Mouse (Mus musculus) heart, embryonic 14.5 days (tissue): Measurements from ENCODE around the gene Ispd. TPM values are rescaled to one million over a fixed set of nuclear protein-coding genes. Genes with fewer than 3 reads are reported as not detected.

Source experiments
- ATAC-seq: fragments of 200-750 bp; cut with Nextera tagmentation; 2 replicates; pipeline ENCODE4 v1.8.0; 2017; ENCODE audit warnings: low read depth, moderate TSS enrichment; ENCODE audit not compliant: insufficient number of reproducible peaks, insufficient read depth, low FRiP score
- H3K27ac ChIP-seq, 2 experiments: fragments of 200-500 bp in 1 of 2; fragments of 300-500 bp in 1 of 2; sonication (generic) in 1 of 2; replicated peaks in 1 of 2; 2 replicates each; pipeline ENCODE4 v1.5.1; 2012 to 2014; ENCODE audit warnings: low read depth in 2 of 2, low read length in 2 of 2, control low read depth in 1 of 2, mild to moderate bottlenecking in 1 of 2, mixed read lengths in 1 of 2; ENCODE audit not compliant: control insufficient read depth in 1 of 2, insufficient read depth in 1 of 2
- H3K27me3 ChIP-seq: fragments of 300-500 bp; sonication (generic); 2 replicates; pipeline ENCODE4 v1.6.1; 2014; ENCODE audit warnings: mild to moderate bottlenecking, low read length, control low read depth; ENCODE audit not compliant: control insufficient read depth, insufficient read depth
- H3K36me3 ChIP-seq: fragments of 300-500 bp; sonication (generic); 2 replicates; pipeline ENCODE4 v1.6.1; 2014; ENCODE audit warnings: mild to moderate bottlenecking, control low read depth, low read length, mixed read lengths; ENCODE audit not compliant: control insufficient read depth, insufficient read depth
- H3K4me1 ChIP-seq, 2 experiments: fragments of 200-500 bp in 1 of 2; fragments of 300-500 bp in 1 of 2; sonication (generic) in 1 of 2; 2 replicates each; pipeline ENCODE4 v1.6.1; 2012 to 2014; ENCODE audit warnings: low read length in 2 of 2, control low read depth in 1 of 2, mixed read lengths in 1 of 2; ENCODE audit not compliant: control insufficient read depth in 2 of 2, insufficient read depth in 2 of 2
- H3K4me2 ChIP-seq: fragments of 300-500 bp; sonication (generic); 2 replicates; pipeline ENCODE4 v1.6.1; 2014; ENCODE audit warnings: mild to moderate bottlenecking, low read length
- H3K4me3 ChIP-seq, 2 experiments: fragments of 200-500 bp in 1 of 2; fragments of 300-500 bp in 1 of 2; sonication (generic) in 1 of 2; 2 replicates each; pipeline ENCODE4 v1.5.1; 2012 to 2014; ENCODE audit warnings: low read length in 2 of 2, mild to moderate bottlenecking in 2 of 2, control low read depth in 1 of 2, low read depth in 1 of 2, moderate library complexity in 1 of 2; ENCODE audit not compliant: control insufficient read depth in 1 of 2, insufficient read depth in 1 of 2
- H3K9ac ChIP-seq: fragments of 300-500 bp; sonication (generic); 2 replicates; pipeline ENCODE4 v1.6.1; 2014; ENCODE audit warnings: mild to moderate bottlenecking, low read length
- H3K9me3 ChIP-seq: fragments of 300-500 bp; sonication (generic); 2 replicates; pipeline ENCODE4 v1.6.1; 2016; ENCODE audit warnings: low read length, control low read depth; ENCODE audit not compliant: control insufficient read depth
- WGBS: fragments of 180-500 bp; shearing (Covaris S2); extraction: QIAGEN DNeasy Blood & Tissue Kit; methylation state at CpG from one replicate; pipeline ENCODE4 v1.1.7; 2014; 5-methylcytosine and 5-hydroxymethylcytosine counted together
- polyA plus RNA-seq: library from polyadenylated mRNA; unstranded; fragments of >200 nt; fragmentation: Nextera tagmentation; extraction: Ambion mirVana; gene quantifications from 2 replicates; pipeline ENCODE4 v1.2.1, GENCODE M21; 2014

Gene Ispd
- polyA plus RNA-seq, 1 experiment from 2014 or later = 13.8 TPM

DNA sequence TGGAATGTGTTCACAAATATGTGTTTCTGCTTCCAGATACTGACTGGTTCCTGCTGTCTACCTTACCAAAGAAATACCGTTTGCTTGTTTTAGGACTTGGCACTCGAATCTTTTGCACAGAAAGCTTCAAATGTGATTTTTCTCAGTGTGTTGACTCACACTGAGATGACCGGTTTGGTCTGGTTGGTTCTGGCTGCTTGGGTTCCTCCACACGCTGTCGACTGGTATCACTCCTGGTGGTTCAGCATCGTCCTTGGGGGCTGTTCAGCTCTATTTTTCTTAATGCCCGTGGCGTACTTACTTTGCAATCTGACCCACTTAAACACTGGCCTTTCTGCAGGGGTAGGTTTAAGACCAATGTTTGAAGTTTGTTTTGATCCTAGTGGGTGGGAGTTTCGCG, 42.4 kb downstream of the Ispd start:
- no peaks in the 10 kb centered on the region for H3K36me3 ChIP-seq
- H3K9ac ChIP-seq = no peak overlapping the region
- WGBS = 79% methylated on average over 10 of the region's 10 CpGs
- H3K4me3 ChIP-seq = no peak overlapping the region
- no peak overlapping the region for H3K4me2 ChIP-seq
- H3K27ac ChIP-seq = no peak overlapping the region
- no peaks in the 10 kb centered on the region for H3K27me3 ChIP-seq
- no peaks in the 10 kb centered on the region for H3K4me1 ChIP-seq
- ATAC-seq = no peak
- H3K9me3 ChIP-seq = no peaks in the 10 kb centered on the region

DNA sequence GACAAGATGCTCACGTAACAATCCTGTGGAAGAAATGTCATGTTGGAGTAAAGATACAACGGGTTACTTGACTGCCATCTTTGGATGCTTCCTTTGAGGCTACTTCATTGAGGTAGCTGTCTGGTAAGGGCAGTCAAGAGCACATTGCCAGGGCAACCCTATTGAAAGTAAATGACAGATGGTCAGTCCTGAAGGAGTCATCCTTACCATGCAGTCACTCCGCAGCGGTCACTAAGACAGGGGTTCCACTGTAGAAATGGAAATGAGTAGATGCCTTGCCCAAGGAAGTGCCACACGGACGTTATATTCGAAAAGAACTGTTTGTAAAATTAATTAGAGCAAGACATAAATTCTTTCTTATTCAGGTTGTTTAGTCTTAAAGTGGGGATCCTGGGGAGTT, 44.0 kb downstream of the Ispd start:
- Histone ChIP-seq H3K4me3 (no peak overlapping the region), H3K9ac (no peak overlapping the region), H3K9me3 (no peaks in the 10 kb centered on the region), H3K27me3 (no peaks in the 10 kb centered on the region), H3K36me3 (no peaks in the 10 kb centered on the region), H3K4me1 (no peaks in the 10 kb centered on the region), H3K4me2 (no peak overlapping the region), H3K27ac (no peak overlapping the region)
- WGBS = 90% methylated on average over 7 of the region's 7 CpGs
- no peak for ATAC-seq

DNA sequence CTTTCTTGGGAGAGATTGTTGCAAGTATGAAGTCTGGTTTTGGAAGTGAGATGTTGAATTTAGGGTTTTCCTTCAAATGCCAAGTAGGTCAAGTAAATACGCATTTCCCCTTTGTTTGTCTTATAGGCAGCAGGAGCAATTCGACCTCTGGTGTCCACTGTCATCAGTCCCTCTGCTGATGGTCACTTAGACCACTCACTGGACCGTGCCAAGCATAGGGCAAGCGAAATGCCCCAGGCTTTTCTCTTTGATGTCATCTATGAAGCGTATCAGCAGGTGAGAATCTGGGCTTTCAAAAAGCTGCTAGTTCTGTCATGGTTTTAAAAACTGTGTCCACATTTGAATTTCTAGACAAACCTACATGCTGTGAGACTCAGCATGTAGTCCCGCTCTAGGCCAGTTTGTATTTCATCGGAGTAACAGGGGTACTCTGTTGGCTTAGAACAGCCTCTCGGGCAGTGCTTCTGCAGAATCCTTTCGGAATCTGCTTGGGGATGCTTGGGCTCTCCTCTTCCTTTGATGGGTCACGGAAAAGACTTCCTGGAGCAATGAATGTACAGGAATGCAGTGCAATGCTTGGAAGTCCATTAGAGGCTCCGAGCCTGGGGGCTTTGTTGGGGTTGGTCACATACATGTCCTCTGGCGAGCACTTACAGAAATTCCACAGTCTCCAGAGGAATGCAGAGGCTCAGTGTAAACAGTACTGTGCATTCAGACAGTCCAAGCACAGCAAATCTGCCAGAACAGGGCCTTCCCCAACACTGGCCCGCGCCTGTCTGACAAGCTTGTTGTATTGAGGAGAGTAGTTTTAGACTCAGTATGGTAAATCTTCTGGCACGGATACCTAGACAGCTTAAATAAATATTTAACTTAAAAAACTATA, 45.2 kb downstream of the Ispd start:
- no peak overlapping the region for H3K4me2 ChIP-seq
- no peak overlapping the region for H3K4me3 ChIP-seq
- no peak for ATAC-seq
- H3K9me3 ChIP-seq = no peaks in the 10 kb centered on the region
- no peak overlapping the region for H3K27ac ChIP-seq
- no peaks in the 10 kb centered on the region for H3K36me3 ChIP-seq
- WGBS = 75% methylated on average over 15 of the region's 15 CpGs
- H3K9ac ChIP-seq = no peak overlapping the region
- H3K4me1 ChIP-seq = no peaks in the 10 kb centered on the region
- no peaks in the 10 kb centered on the region for H3K27me3 ChIP-seq

DNA sequence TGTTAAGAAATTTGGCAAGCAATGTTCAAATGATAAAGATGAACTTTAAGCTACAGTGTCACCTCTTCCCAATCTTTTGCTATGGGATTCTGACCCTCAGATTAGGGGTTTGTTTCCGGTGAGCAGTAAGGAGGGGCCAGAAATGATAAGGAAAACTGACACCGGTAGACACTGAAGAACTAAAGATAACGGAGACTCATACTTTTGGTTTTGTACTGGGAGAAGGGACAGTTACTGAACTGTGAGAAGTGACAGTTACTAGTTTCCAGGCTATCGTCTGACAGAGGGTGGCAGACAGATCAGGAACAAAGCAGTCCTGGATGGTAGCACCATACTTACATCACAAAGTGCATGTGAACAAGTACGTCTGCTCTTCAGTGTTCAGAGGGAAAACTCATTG, 55.7 kb downstream of the Ispd start:
- Histone ChIP-seq H3K9ac (no peak overlapping the region), H3K27me3 (no peaks in the 10 kb centered on the region), H3K36me3 (no peaks in the 10 kb centered on the region), H3K4me1 (peaks cover 2 to 7% of the 10 kb centered on the region in 2 experiments; a peak in 2 of 4 replicates), H3K9me3 (no peaks in the 10 kb centered on the region), H3K4me2 (peak overlapping the region; percentile 48), H3K27ac (no peak overlapping the region), H3K4me3 (no peak overlapping the region; a peak in 1 of 4 replicates)
- no peak for ATAC-seq
- 9% methylated on average over 5 of the region's 5 CpGs for WGBS

DNA sequence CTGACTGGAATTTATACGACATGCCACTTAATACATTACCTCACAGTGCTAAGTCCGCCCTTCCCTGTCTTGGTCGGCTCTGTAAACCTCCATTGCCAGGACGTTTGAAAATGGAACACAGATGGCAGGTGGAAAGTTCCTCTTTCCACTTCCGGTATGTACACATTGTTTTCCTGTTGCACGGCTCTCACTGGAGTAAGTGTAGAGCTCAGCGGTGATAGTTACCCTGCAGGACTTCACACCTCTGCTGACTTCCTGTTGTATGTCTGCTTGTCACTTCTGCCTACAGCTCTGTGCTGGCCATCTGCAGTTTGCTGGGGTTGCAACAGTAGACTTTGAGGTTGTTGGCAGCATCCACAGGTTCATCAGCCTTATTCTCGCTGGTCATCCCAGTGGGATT, 58.1 kb downstream of the Ispd start:
- peaks cover 2 to 7% of the 10 kb centered on the region in 2 experiments; a peak in 2 of 4 replicates for H3K4me1 ChIP-seq
- H3K4me2 ChIP-seq = no peak overlapping the region
- no peak overlapping the region for H3K27ac ChIP-seq
- no peak for ATAC-seq
- no peaks in the 10 kb centered on the region for H3K27me3 ChIP-seq
- H3K9me3 ChIP-seq = no peaks in the 10 kb centered on the region
- no peaks in the 10 kb centered on the region for H3K36me3 ChIP-seq
- WGBS = 76% methylated on average over 8 of the region's 8 CpGs
- H3K9ac ChIP-seq = no peak overlapping the region
- no peak overlapping the region for H3K4me3 ChIP-seq

DNA sequence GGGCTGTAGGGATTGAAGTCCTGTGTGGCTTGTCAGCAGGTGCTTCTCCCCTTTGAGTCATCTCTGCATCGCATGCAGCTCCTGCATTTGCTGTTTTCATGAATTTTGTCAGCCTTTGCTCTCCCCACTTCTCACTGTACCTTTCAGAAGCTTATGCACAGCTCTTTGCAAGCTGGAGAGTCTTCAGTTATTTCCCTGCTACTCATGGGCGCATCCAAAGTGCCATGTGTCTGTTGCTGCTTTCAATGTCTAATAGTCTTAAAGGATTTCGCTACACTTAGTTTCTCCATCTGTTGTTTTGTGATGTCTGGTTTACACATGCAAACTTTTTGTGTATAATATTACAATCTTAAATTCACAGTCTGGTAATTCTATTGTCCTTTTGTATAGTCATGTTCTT, 74.8 kb downstream of the Ispd start:
- Histone ChIP-seq H3K4me1 (no peaks in the 10 kb centered on the region), H3K27ac (no peak overlapping the region), H3K4me3 (no peak overlapping the region), H3K36me3 (no peaks in the 10 kb centered on the region), H3K9ac (no peak overlapping the region), H3K4me2 (no peak overlapping the region), H3K9me3 (no peaks in the 10 kb centered on the region), H3K27me3 (no peaks in the 10 kb centered on the region)
- WGBS = 89% methylated on average over 3 of the region's 3 CpGs
- ATAC-seq = no peak

DNA sequence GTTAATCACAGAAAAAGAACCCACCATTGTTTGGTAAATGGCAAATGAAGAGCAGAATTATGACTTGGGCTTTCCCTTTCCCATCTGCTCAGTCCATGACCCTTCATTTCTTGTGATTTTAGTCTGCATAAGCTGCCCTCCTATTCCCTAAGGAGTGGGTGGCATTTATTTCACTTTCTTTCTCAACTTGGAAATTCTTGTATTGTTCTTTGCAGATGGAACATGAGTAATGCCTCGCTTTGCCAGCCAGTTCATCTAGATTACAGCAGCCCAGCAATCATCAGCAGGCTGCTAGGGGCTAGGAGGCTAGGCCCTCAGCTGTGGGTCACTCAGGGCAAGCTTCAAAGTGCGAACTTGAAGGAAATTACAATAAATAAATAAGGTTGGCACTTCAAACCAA, 76.5 kb downstream of the Ispd start:
- H3K36me3 ChIP-seq = no peaks in the 10 kb centered on the region
- H3K4me3 ChIP-seq = no peak overlapping the region
- no peak overlapping the region for H3K4me2 ChIP-seq
- no peaks in the 10 kb centered on the region for H3K4me1 ChIP-seq
- H3K9ac ChIP-seq = no peak overlapping the region
- no peak overlapping the region for H3K27ac ChIP-seq
- no peaks in the 10 kb centered on the region for H3K9me3 ChIP-seq
- no peaks in the 10 kb centered on the region for H3K27me3 ChIP-seq
- no peak for ATAC-seq
- WGBS = 73% methylated on average over 2 of the region's 2 CpGs
